Mouse (Mus musculus) adrenal gland, postnatal 4 days (tissue): ENCODE results near the gene Phf13. TPM values are rescaled to one million over a fixed set of nuclear protein-coding genes. Genes with fewer than 3 reads are reported as not detected.

Experiments used
- DNase-seq, 2 experiments: peaks; one replicate each; pipeline ENCODE4 v3.0.0; 2021 to 2022; ENCODE audit warnings: low spot score in 2 of 2, mixed read lengths in 2 of 2
- total RNA-seq, 2 experiments: library from RNA; stranded (reverse); gene quantifications; 2 replicates each; pipeline ENCODE4 v1.2.3; 2021

The Phf13 gene
- total RNA-seq, 2 experiments from 2014 or later = 24.8 to 28.0 TPM

DNA sequence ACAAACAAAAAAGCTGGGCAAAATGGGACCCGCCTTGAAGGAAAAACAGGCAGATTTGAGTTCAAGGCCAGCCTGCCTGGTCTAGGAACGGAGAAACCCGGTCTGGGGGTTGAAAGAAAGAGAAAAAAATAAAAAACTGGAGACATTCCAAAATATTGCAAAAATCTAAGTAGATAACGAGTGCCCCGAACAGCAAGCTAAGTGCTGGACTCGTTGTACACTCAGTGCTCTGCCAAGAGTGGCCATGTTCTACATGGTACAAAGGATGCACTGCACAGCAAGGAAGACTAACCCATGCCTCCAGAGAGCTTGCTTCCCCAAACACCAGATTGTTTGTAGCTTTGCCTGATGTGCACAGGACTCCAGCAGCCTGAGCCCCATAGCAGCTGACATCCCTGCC, 3.0 kb downstream of the Phf13 start:
- no peak for DNase-seq

DNA sequence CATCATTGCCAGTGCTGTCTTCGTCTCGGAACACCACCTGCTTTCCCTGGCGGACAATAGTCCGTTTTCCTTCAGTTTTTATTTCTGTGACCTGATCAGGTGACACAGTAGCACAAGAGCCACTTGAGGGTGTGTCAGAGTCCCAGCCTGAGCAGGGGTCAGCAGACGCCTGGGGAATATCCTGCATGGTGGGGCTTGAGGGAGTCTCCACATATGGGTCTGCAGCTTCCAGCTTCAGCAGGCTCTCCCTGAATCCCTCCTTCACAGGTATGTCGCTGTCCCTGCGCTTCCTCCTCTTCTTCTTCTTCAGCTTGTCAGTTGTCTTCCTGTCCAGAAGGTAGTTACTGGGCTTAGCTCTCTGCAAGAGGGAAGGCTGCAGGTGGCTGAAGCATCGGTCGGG, 4.0 kb downstream of the Phf13 start:
- no peak for DNase-seq

DNA sequence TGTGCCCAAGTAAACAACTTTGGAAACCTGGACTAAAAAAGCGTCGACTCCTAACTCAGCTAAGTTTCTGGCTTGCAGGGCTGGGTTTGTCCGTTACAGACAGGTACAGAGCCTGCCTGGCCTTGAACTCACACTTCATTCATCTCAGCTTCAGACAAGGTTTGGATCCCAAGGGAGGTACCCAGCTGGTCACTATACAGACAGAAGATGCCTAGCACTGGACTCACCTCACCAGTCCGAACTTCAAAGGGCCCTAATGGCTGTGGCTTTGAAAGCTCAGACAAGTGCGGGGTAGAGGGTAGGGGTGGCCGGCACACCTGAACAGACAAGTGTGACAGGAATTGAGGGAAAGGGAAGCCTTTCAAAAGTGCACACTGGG, 7.0 kb downstream of the Phf13 start:
- DNase-seq = no peak

DNA sequence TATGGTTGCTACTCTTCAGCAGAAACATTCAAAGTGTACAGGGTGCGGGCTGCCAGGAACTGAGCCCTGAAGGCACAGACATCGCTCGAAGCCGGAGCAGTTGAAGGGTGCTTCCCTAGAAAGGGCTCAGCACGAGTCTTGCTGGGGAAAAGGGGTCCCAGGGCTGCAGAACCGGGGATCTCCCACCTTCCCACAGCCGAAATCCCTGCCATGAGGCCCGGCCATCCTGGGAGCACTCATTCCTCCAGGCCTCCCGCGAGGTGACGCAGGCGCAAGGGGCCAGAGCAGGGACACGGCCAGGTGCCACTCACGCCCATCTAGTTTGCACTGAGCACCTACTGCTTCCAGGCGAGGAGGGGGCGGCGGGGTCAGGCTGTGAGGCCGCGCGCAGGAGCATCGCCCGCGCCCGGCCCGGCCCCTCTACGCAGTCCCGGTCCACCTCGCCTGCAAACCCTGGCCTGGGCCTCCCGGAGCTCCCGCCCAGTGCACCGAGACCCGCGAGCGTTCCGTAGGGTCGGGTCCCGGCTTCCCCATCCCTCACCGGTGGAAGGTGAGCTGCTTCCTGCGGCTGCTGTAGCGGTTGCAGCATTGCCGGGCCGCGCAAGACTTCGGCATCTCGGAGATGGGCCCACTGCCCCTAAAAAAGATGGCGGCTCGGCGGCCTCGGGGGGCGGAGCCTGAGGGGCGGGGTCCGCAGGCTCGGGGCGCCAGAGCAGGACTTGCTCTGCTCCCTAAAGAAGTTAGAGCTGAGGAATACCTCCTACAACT, 7.5 kb downstream of the Phf13 start, which contains the start of gene Thap3:
Gene Thap3 (minus strand): TSS at position 656 of the 768 bp plus-strand sequence.
- DNase-seq = peak; percentile 69 to 71

DNA sequence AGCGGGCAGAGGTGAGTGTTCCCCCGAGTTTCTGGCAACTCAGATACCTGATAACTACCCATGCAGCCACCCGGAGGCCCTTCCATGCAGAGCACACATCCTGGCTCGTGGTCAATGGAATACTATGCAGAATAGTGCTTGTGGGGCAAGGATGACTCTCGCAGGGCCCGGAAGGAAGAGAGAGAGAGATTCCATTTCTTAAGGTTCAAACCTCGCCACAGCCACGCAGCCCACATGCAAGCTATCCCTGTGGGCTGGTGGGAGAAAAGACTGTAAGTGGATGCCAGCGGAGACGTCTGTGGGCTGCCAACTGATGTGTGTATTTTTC, 8.1 kb downstream of the Phf13 start:
- DNase-seq = no peak

DNA sequence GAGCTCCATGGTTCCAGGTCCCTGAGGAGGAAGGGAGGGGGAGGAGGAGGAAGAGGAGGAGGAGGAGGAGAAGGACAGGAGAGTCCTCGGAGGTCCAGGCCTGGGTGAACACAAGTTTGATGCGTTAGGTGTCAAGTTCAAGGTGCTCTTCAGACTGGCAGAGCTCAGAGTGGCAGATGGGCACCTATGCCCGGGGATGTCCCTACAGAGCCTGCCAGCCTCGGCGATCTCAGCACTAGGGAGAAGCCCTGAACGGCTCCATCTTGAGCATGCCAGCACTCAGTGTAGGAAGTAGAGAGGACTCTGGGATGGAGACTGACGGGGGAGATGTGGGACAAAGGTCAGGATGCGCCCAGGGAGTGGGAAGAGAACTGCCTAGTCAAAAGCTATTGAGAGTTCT, 9.4 kb downstream of the Phf13 start:
- no peak for DNase-seq

DNA sequence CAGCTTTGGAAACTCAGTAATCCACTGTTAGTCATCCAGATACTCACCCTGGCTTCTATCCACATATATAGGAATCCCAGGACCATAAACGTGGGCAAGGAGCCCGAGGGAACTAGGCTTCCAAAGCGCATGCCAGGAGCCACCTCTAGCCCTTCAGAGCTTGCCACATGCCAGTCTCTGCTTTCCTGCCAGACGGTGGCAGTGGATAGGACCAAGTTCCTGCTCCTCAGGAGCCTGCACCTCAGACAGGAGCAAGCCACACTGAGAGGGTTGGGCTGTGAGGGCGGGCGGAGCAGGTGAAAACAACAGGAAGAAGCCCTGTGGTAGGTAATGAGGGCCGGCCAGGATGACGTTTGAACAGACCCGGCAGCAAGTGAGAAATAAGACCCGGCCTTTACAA, 10.2 kb downstream of the Phf13 start:
- no peak for DNase-seq

DNA sequence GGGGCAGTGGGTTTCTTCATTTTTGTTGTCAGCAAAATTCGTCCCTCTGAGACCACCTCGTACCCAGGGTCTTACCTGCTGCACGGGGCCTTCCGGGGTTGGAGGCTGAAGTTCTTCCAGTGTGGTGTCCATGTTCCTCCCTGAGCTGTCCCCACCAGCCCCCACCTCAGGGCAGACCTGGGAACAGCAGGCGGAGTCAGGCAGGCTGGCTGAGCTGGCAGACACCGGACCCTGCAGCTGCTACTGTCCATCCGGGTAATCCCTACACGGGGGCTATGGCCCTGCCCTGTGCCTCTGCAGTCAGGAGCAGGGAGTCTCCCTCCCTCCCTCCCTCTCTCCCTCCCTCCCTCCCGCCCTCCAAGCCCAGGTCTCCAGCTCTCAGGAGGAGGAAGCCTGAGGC, 12.5 kb downstream of the Phf13 start:
- no peak for DNase-seq

DNA sequence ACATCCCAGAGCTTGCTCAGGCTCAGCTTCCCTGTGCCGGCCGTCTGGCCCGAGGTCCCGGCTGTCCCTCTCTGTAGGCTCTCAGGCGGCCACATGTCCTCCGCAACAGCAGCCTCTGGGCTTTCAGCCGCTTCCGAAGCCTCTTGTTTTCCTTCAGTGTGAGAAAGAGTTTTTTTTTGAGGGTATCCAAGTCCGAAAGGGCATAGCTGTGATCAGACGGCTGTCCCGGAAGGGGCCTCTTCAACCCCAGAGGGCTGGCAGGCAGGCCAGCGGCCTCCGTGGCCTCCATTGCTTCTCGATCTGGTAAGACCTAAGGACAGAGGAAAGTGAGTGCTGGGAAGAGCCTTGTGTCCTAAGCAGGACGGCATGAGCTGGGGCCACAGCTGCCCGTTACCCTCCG, 13.0 kb downstream of the Phf13 start:
- no peak for DNase-seq

DNA sequence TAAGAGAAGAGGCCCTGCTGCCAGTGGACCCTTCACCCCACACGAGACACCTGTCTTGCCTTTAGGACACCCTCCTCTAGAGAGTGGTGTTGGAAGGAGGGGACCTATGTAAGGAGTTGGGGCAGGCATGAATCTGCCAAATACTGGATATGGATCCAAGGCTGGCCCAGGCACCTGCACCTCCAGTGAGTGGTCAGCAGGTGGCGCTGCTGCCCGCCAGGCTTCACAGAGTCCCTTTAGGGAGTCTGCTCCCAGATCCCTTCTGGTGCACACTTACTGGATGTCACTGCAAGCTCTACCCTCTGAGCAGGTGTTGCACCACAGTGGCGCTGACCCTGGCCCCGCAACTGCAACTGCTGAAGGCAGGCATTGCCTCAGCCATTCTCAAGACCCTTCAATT, 14.7 kb downstream of the Phf13 start:
- DNase-seq = peak; percentile 72 to 75

DNA sequence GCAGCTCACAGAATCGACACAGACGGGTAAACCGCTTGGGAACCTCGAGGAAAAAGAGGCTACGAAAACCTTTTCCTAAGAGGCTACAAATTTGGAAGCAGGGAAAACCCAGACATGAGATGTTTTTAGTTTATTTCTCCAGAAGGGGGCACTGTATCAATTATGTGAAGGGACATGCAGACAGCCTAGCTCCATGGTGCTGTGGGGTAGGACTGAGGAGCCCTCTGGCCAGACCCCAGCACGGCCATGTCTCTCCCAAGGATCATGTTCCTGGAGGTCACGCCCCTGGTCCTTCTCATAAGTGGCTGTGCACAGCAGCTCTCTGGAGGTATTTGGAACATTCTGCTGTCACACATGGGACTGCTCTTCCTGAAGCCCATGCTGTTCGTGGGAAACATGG, 15.4 kb downstream of the Phf13 start:
- DNase-seq = no peak

DNA sequence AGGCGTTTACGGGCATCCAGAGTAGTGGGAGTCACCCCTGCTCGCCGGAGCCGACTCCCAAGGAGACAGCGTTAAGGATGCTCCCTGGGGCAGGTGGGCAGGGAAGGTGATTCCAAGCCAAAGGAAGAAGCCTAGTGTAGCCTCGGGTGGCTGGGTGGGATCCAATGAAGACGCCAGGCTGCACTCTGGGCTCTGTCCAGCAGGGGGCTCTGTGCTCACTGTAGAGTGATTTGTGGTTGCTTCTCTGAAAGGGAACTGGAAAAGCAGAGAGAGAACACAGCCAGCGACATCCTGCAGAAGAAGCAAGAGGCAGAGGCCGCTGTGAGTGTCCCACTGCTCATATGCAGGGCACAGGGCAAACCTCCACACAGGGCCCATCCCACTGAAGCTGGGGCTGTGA, 18.3 kb downstream of the Phf13 start:
- DNase-seq = peak; percentile 64 to 76

DNA sequence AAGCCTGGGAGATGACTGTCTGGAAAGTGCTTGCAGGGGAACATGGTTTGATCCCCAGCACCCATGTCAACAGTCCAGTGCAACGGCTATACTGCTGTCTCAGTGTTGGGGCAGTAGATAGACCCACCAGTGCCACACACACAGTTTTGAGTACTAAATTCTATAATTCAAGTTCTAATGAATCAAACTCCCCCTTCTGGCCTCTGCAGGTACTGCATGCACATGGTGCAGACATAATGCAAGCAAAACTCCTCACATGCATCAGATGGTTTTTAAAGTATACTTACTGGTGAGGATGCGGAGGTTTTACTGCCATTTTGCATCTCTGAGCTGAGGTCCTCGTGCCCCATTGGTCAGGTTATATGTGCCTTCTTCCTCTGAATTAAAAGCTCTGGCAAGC, 20.6 kb downstream of the Phf13 start:
- DNase-seq = no peak

DNA sequence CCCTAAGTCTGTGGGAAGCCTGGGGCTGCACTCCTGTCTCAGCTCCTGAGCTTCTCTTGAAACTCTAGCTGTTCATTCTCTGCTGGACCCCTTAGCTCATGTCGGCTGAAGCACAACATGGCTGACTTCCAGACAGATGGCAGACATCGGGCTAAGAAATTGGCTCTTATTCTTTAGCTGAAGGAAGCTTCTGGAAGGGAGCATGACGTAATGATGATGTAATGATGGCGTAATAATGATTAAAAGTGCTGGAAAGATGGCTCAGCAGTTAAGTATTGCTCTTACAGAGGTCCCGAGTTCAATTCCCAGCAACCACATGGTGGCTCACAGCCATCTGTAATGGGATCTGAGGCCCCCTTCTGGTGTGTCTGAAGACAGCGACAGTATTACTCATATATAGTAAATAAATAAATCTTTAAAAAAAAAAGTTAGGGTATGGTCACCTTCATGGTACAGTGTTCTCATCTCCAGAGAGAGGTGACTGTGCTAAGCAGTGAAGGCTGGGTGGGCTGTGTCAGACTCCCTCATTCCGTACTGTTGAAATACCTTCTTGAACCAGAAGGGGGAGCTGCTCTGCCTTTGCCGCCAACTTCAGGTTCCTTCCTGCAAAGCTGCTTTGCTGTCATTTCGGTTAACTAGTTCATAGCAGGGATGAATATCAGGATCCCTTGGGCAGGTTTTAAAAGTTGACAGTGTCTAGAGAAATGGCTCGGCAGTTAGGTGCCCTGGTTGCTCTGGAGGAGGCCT, 23.7 kb downstream of the Phf13 start:
- DNase-seq = no peak

DNA sequence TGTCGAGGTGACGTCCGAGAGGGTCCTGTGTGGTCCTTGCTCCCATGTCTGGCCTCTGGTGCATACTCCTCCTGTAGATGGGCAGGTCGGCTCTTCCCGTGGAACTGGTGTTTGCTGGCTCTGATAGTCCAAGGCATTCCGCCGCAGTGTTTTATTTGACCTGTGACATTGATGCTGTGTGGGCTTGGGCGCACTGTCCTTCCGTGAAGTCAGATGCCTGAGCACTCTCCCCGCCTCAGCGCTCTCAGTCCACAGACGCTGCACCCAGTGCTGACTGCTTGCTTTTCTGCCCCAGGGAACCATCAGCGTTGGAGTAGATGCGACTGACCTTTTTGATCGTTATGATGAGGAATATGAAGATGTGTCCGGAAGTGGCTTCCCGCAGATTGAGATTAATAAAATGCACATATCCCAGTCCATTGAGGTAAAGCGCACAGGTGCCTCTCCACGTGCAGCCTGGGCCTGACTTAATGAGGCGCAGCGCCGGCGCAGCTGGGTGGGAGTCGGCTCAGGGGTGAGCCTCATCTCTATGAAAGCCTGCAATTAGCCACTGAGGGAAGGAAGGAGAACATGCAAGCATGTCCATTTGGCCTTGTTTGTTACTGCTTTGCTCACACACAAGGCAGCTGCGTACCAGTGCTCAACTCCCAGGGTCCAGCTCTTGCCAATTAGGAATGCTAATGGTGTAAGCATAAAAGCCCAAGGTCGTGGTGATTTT, 27.7 kb downstream of the Phf13 start:
- no peak for DNase-seq

DNA sequence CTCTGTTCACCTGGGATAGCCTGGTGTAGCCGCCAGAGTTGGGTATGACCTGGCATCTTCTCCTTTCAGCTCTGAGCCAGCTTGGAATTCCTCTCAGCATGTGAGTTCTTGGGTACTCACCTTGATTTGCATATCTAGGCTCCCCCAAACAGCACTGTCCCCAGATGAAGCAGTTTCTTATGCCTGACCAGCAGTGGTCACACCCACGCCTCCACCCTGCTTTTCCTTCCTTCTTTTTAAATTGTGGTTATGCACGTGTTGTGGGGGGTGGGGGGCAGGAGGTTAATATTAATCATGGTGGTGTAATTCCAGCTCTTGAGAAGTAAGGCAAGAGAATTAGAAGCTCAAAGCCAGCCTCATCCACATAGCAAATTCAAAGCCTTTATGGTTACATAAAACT, 33.2 kb downstream of the Phf13 start:
- DNase-seq = no peak

DNA sequence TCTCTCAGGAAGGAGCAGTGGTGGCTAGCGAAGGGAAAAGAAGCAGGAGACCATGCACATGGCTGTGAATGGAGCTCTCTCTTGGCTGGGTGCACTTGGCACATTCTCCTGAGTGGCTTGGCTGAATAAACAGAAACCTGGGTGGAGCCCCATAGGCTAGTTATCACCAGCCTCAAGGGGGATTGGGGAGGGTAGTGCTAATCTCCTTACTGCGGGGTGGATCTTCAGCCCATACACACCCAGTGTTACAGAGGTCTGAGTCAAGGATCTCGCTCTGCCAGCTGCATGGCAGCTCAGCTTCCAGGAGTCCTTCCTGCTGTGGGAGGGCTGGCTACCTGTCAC, 35.6 kb downstream of the Phf13 start:
- DNase-seq = no peak

DNA sequence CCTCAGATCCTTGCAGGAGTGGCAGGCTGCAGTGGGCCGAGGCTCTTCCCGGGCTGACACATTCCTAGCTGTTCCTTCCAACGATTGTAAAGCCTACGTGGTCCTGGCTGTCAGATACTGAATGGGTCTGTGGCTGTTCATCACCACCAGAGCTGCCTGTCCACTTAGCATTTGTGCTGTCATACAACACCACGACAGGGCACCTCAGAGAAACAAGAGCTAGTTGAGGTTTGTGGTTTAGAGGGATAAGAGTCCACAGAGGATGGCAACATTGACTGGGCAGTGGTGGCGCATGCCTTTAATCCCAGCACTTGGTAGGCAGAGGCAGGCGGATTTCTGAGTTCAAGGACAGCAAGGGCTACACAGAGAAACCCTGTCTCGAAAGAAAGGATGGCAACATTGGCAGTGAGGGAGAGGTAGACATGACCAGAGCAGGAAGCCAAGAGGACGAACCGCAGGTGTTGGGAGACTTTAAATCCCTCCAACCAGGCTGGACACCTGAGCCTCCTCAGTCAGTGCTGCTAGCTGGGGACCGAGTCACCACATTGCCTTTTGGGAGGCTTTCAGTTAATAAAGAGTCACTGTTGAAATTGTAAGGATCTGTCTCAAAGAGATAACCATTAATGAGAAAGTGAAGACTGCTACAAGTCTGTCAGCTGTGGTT, 36.1 kb downstream of the Phf13 start:
- no peak for DNase-seq

DNA sequence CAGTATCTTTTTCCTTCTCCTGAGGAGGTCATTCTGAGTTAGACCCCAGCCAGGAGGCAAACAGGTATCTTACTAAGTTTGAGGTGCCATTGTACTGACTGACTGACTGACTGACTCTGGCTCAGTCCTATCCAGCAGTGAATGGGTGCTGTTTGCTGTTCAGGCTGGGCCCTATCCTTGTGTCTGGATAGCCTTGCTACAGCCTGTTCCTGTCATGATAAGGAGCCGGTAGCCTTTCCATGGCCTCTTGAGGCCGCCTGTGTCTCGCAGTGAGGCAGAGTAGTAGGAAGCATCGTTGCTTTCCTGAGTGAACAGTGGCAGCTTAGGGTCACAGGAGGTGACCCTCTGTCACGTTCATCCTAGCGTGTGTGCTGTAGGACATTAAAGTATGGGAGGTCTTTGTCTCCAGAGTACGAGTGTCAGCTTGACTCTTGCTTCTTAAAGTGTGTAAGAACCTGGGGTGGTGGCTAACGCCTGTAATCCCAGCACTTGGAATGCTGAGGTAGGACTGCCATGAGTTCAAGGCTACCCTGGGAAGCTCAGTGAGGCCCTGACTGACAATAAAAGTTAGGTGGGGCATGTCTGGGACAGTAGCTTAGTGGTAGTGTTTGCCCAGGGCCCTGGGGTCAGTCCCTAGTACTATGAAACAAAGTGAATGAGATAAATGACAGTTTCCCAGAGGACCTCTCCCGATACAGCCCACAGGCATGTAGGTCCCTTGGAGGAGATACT, 38.3 kb downstream of the Phf13 start:
- no peak for DNase-seq

DNA sequence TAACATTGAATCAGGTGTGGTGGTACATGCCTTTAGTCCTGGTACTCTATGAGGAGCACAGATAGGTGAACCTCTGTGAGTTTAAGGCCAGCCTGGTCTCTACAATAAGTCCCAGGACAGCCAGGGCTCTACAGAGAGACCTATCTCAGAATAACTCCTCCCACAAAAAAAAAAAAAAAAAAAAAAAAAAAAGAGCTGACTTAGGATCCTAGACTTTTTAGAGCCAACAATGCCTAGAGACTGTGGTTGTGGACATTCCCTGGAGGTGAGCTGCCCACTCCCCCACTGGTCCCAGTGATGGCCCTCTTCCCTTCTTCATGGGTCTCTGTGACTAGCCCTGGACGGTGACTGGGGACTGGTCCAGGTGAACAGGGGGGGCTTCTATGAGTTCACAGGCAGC, 40.3 kb downstream of the Phf13 start:
- DNase-seq = no peak

DNA sequence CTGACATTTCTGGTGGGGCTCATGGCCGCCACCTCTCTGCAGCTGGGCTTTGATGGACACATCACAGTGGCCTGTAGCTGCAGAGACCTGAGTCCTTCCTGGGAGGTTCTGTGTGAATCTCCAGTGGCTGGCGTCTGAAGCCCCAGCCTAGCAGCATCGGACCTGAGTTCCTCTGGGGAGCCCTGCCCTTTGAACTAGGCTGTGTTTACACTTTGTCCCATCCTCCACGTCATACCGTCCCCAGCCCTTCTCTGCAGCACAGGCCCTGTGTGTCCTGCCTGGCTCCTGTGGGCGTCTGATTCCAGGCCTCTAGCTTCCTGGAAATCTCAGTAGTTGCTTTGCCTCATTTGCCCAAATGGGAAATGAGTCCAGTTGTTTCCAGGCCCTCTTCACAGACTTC, 42.8 kb downstream of the Phf13 start:
- no peak for DNase-seq
